Mouse (Mus musculus): ENCODE measurements at regions not wholly inside any gene's neighbourhood (a gene's known extent, or its start where the extent isn't known, plus 50 kb on each side); places are given as distances from the start of the nearest gene placed in this dataset.

DNA sequence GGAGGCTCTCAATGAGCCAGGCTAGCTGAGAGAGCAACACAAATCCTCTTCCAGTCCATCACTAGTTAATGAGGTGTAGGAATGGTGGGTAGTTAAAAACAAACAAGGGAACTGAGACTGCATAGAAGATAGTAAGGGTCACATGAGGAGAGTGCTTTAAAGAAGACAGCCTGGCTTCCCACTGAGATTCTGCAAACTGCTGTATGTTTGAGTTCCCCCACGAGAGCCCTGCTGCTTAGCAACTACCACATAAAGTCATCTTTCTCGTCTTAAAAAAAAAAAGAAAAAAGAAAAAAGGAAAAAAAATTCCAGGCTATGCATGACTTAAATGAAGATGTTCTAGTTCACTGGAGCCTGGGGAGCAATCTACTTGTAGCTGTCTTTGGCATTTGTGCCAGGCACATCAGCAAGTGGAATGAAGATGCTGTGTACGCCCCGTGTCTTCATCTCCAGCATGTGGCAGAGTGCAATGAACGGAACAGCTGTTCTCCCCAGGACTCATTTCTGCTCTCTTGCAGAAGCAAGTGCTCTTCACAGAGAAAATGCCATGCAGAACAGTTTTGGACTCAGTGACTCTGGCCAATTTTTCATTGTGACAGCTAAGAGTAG lies 113.2 kb upstream of the 1810046K07Rik start:
- no peak for TF ChIP-seq ZC3H11A (IDR thresholded peaks at IDR 0.05; ENCODE audit: borderline replicate concordance, low read depth, low read length)
- no peak for TF ChIP-seq CHD2 (IDR thresholded peaks at IDR 0.05; ENCODE audit: low read depth, low read length)
